Mouse (Mus musculus) G1E-ER4 (cell line): ENCODE data around the gene Lgr4. TPM values are rescaled to one million over a fixed set of nuclear protein-coding genes. Genes with fewer than 3 reads are reported as not detected.

Experiments
- GATA1 ChIP-seq: IDR thresholded peaks from one replicate; pipeline ENCODE4 v1.8.0; 2012; ENCODE audit warnings: low read length, inconsistent platforms
- polyA plus RNA-seq: library from polyadenylated mRNA; stranded (reverse); fragments of >175 nt; gene quantifications from 2 replicates; pipeline ENCODE4 v1.2.3, GENCODE M21; 2012

Lgr4 gene
- polyA plus RNA-seq, 1 experiment, result 1.7 TPM

- TF ChIP-seq GATA1, result no peak
Measured at GRCm38 (mm10) chr2:110005164-110005563, 87.7 kb downstream of the Lgr4 start.

- TF ChIP-seq GATA1, result no peak
Measured at GRCm38 (mm10) chr2:110005596-110006239, 88.3 kb downstream of the Lgr4 start.

- no peak for TF ChIP-seq GATA1
Measured at GRCm38 (mm10) chr2:110007423-110008267, 90.2 kb downstream of the Lgr4 start.

GRCm38 (mm10) chr2:110009449-110009848, 92.0 kb downstream of the Lgr4 start:
- no peak for TF ChIP-seq GATA1

- no peak for TF ChIP-seq GATA1
Measured at GRCm38 (mm10) chr2:110012184-110012725, 94.8 kb downstream of the Lgr4 start.

GRCm38 (mm10) chr2:110017087-110017486, 99.6 kb downstream of the Lgr4 start:
- TF ChIP-seq GATA1, result no peak

- no peak for TF ChIP-seq GATA1
Measured at GRCm38 (mm10) chr2:110017616-110018505, 100.4 kb downstream of the Lgr4 start, which contains the start of gene Ccdc34. Gene Ccdc34, plus strand, starts transcription at chr2:110017817.

GRCm38 (mm10) chr2:110019656-110020055, 102.2 kb downstream of the Lgr4 start:
- TF ChIP-seq GATA1, result no peak

- TF ChIP-seq GATA1, result no peak
Measured at GRCm38 (mm10) chr2:110020430-110020829, 103.0 kb downstream of the Lgr4 start.

GRCm38 (mm10) chr2:110036265-110036664, 118.8 kb downstream of the Lgr4 start:
- no peak for TF ChIP-seq GATA1

- no peak for TF ChIP-seq GATA1
Measured at GRCm38 (mm10) chr2:110036665-110037064, 119.2 kb downstream of the Lgr4 start.

GRCm38 (mm10) chr2:110037221-110037620, 119.8 kb downstream of the Lgr4 start:
- no peak for TF ChIP-seq GATA1

- TF ChIP-seq GATA1, result no peak
Measured at GRCm38 (mm10) chr2:110038341-110038740, 120.9 kb downstream of the Lgr4 start.

- TF ChIP-seq GATA1, result no peak
Measured at GRCm38 (mm10) chr2:110042861-110043760, 125.7 kb downstream of the Lgr4 start.
